Mouse (Mus musculus) lung, embryonic 15.5 days (tissue): ENCODE results near the gene Adamts4. TPM values are rescaled to one million over a fixed set of nuclear protein-coding genes. Genes with fewer than 3 reads are reported as not detected.
"Not testable (repeated sequence)": the region's sequence is repeated elsewhere in the genome, so short reads cannot be mapped to it uniquely, and the experiment has no call there.

Experiments
- ATAC-seq: fragments of 200-750 bp; cut with Nextera tagmentation; 2 replicates; pipeline ENCODE4 v1.8.0; 2017; ENCODE audit warnings: moderate number of reproducible peaks, borderline replicate concordance; ENCODE audit not compliant: low FRiP score, low TSS enrichment; ENCODE audit errors: extremely low read depth
- H3K27ac ChIP-seq: fragments of 300-500 bp; sonication (generic); 2 replicates; pipeline ENCODE4 v1.5.1; 2015; ENCODE audit warnings: moderate library complexity, mild to moderate bottlenecking, inconsistent platforms
- H3K27me3 ChIP-seq: fragments of 300-500 bp; sonication (generic); 2 replicates; pipeline ENCODE4 v1.6.1; 2015; ENCODE audit warnings: inconsistent platforms
- H3K36me3 ChIP-seq: fragments of 300-500 bp; sonication (generic); 2 replicates; pipeline ENCODE4 v1.6.1; 2015; ENCODE audit warnings: inconsistent platforms
- H3K4me1 ChIP-seq: fragments of 300-500 bp; sonication (generic); 2 replicates; pipeline ENCODE4 v1.6.1; 2015; ENCODE audit warnings: inconsistent platforms
- H3K4me2 ChIP-seq: fragments of 300-500 bp; sonication (generic); 2 replicates; pipeline ENCODE4 v1.6.1; 2015; ENCODE audit warnings: inconsistent platforms, mild to moderate bottlenecking, moderate library complexity
- H3K4me3 ChIP-seq: fragments of 300-500 bp; sonication (generic); 2 replicates; pipeline ENCODE4 v1.5.1; 2015; ENCODE audit warnings: mild to moderate bottlenecking, inconsistent platforms
- H3K9ac ChIP-seq: fragments of 300-500 bp; sonication (generic); 2 replicates; pipeline ENCODE4 v1.6.1; 2015; ENCODE audit warnings: inconsistent platforms
- H3K9me3 ChIP-seq: fragments of 300-500 bp; sonication (generic); 2 replicates; pipeline ENCODE4 v1.6.1; 2016; ENCODE audit warnings: inconsistent platforms
- WGBS: fragments of 180-500 bp; shearing (Covaris S2); methylation state at CpG from one replicate; pipeline ENCODE4 v1.1.7; 2015; 5-methylcytosine and 5-hydroxymethylcytosine counted together
- polyA plus RNA-seq: library from polyadenylated mRNA; unstranded; fragments of >200 nt; fragmentation: Nextera tagmentation; extraction: Ambion mirVana; gene quantifications from 2 replicates; pipeline ENCODE4 v1.2.1, GENCODE M21; 2015

Gene Adamts4
- polyA plus RNA-seq, 1 experiment from 2014 or later: 9.6 TPM

DNA sequence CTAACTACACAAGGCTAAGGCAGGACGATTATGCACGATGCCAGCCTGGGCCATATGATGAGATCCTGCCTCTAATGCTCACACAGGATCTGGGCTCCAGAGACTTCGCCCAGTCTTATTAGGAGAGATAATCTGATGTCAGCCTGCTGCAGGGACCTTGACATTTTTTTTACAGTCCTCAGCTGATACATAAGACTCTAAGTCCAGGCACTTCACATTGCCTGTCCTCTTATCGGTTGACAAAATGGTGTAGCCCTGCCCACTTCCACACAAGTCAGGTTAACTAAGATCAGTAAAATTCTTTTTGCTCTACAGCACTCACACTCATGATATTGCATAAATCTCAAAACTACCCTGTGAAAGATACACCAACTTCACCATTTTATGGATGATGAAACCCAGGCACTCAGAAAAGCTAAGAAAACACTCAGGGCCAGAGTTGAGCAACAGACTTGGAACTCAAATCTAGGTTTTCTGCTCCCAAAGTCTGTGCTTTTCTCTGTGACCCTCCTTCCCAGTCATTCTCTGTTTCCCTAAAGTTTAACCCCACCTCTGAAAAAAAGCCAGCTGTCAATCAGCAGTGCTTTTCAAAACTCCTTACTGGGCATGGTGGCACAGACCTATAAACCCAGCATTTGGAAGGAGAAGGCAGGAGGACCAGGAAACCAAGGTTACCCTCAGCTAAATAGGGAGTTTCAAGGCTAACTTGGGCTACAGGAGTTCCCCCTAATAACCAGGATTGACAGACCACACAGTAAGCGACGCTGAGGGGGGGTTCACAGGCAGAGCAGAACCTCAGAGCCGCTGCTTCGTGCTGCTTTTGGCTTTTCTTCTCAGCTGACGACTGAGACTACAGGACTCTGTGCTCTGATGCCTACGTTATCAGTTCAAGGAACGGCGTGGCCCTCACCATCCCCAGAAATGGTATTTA, 17.2 kb upstream of the Adamts4 start:
- H3K4me1 ChIP-seq: no peaks in the 10 kb centered on the region
- H3K27me3 ChIP-seq: no peaks in the 10 kb centered on the region
- no peak overlapping the region for H3K4me2 ChIP-seq
- 75% methylated on average over 12 of the region's 12 CpGs for WGBS
- H3K27ac ChIP-seq: peak overlapping the region; percentile 1; the same call in 1 of the 2 replicates
- peaks cover 44% of the 10 kb centered on the region for H3K36me3 ChIP-seq
- H3K9me3 ChIP-seq: no peaks in the 10 kb centered on the region
- no peak overlapping the region for H3K9ac ChIP-seq
- no peak overlapping the region for H3K4me3 ChIP-seq
- no peak for ATAC-seq

DNA sequence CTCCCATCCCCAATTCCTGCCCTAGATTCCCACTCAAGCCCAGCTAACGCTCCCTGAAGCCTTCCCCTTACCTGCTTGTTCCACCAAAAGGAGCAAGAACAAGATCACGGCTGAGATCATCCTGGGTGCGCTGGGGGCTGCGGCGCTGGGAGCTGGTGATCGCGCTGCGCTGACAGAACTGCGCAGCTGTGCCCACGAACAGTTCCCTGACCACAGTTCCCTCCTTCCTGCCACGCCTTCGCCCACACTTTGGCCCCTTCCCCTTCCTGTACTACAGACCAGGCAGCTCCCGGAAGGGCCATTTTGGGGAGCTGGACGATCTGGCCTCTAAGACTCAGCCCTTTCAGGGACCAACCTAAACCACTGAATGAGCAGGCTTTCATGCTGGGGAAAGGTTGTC, 16.1 kb upstream of the Adamts4 start, which contains the start of gene Fcer1g:
Gene Fcer1g (minus strand): TSS at position 240 of the 400 bp plus-strand sequence.
- H3K27me3 ChIP-seq: no peaks in the 10 kb centered on the region
- WGBS: 80% methylated on average over 14 of the region's 14 CpGs
- H3K4me3 ChIP-seq: no peak within 1 kb of the TSS
- H3K4me2 ChIP-seq: no peak within 1 kb of the TSS
- H3K27ac ChIP-seq: peak within 1 kb of the TSS; percentile 1; the same call in 1 of the 2 replicates
- peaks cover 54% of the 10 kb centered on the region for H3K36me3 ChIP-seq
- no peaks in the 10 kb centered on the region for H3K9me3 ChIP-seq
- no peak within 1 kb of the TSS for H3K9ac ChIP-seq
- no peak for ATAC-seq
- no peaks in the 10 kb centered on the region for H3K4me1 ChIP-seq

DNA sequence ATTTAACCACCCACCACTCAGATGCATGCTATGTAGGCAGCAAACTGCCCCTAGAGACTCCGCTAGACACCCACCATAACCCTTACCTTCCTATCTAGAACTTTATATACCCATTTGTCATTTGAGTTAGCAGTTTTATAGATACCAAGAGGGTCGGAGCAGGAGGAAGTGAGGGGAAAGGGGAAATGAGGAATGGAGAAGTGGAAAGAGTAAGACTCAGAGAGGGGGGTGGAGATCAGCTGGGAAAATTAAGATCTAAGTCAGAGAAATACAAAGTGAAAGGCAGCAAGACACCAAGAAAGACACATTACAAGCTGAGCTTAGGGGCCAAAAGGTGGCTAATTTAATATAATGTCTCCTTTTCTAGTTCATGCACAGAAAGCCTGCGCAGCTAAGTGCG, 15.7 kb upstream of the Adamts4 start:
- no peaks in the 10 kb centered on the region for H3K9me3 ChIP-seq
- 84% methylated on average over 4 of the region's 4 CpGs for WGBS
- H3K4me1 ChIP-seq: no peaks in the 10 kb centered on the region
- no peak overlapping the region for H3K4me3 ChIP-seq
- no peak for ATAC-seq
- H3K36me3 ChIP-seq: peaks cover 57% of the 10 kb centered on the region
- H3K27ac ChIP-seq: no peak overlapping the region
- H3K9ac ChIP-seq: no peak overlapping the region
- H3K4me2 ChIP-seq: no peak overlapping the region
- no peaks in the 10 kb centered on the region for H3K27me3 ChIP-seq

DNA sequence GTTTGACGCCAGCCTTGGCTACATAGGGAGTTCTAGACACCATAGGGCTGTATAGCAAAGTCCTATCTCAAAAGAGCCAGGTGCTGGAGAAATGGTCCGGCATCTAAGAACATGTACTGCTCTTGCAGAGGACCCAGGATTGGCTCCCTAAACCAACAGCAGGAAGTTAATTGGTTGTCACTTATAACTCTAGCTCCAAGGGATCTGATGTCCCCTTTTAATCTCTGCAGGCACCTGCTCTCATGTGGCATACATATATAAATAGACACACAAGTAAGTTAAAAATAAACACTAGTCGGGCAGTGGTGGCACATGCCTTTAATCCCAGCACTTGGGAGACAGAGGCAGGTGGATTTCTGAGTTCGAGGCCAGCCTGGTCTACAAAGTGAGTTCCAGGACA, 14.4 kb upstream of the Adamts4 start:
- H3K9ac ChIP-seq: no peak overlapping the region
- peaks cover 68% of the 10 kb centered on the region for H3K36me3 ChIP-seq
- no peak overlapping the region for H3K4me2 ChIP-seq
- H3K27ac ChIP-seq: no peak overlapping the region
- H3K9me3 ChIP-seq: no peaks in the 10 kb centered on the region
- WGBS: 77% methylated on average over 4 of the region's 4 CpGs
- no peak overlapping the region for H3K4me3 ChIP-seq
- no peak for ATAC-seq
- no peaks in the 10 kb centered on the region for H3K4me1 ChIP-seq
- no peaks in the 10 kb centered on the region for H3K27me3 ChIP-seq

DNA sequence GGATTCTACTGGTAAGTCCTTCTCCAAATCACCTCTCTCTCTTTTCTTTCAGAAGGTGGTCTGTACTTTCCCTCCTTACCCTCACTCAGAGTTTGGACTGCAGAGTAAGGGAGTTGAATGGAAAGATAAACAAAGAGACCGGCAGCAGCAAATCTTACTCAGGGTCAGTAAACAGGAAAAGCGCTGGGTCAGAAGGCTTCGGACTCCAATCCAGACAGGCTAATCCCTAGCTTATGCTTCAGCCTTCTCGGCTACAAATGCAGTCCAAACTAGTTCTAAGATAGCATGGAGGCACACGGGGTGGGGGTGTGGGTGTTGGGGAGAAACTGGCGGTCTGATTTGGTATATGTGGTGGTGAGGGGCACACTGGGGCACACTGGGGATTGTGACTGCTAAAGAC, 12.8 kb upstream of the Adamts4 start:
- H3K36me3 ChIP-seq: peaks cover 82% of the 10 kb centered on the region
- no peaks in the 10 kb centered on the region for H3K4me1 ChIP-seq
- H3K9ac ChIP-seq: no peak overlapping the region
- no peaks in the 10 kb centered on the region for H3K27me3 ChIP-seq
- no peaks in the 10 kb centered on the region for H3K9me3 ChIP-seq
- no peak for ATAC-seq
- no peak overlapping the region for H3K4me2 ChIP-seq
- H3K27ac ChIP-seq: no peak overlapping the region
- H3K4me3 ChIP-seq: no peak overlapping the region
- WGBS: 66% methylated on average over 6 of the region's 6 CpGs

DNA sequence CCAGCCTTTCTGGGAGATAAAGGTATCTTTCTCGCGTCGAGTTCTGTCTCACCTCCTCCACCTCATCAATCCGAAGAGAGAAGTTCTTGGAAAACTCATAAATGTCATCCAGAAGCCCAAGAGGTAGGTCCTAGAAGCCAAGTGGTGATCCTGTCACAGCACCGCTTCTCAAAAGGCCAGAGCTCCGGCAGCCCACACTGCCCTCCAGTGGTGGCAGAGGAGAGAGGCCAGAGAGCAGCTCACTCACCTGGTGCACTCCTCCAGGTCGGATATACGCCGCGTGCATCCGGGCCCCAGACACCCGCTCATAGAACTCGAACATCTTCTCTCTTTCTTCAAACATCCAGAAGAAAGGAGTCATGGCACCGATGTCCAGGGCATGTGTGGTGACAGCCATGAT, 11.8 kb upstream of the Adamts4 start:
- no peak overlapping the region for H3K9ac ChIP-seq
- no peak for ATAC-seq
- no peak overlapping the region for H3K4me3 ChIP-seq
- no peak overlapping the region for H3K27ac ChIP-seq
- no peak overlapping the region for H3K4me2 ChIP-seq
- H3K36me3 ChIP-seq: peaks cover 92% of the 10 kb centered on the region
- 67% methylated on average over 14 of the region's 14 CpGs for WGBS
- no peaks in the 10 kb centered on the region for H3K27me3 ChIP-seq
- H3K4me1 ChIP-seq: no peaks in the 10 kb centered on the region
- H3K9me3 ChIP-seq: no peaks in the 10 kb centered on the region

DNA sequence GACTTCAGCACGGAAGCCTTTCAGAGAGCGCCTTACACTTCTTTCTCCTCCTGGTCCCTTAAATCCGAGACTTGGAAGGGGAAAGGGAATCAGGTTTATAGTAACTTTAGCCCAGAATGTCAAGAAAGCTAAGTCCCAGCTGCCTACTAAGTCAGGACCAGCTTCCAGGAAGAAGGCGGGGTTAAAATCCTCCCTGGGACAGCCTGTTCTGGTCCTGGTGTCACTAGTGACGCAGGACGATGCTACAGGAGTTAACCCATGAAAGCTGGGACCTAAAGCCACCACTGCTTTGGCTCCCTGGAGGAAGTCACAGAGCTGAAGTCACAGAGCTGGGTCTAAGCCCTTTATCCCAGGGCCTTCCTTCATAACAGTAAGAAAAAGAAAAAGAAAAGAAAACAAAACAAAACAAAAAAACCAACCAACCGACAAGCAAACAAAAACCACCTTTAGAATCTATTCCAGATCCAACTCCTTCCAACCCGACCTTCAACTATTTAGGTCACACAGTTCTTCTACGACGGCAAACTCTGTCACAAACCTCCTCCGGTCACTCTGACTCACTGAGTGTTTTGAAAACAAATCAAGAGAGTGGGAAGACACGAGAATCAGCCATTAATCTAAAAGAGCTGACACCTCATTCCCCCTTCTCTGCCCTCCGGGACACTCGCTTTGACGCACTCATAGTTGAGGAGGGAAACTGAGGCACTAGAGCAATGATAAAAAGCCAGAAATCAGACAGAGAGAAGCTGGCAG, 10.1 kb upstream of the Adamts4 start:
- Histone ChIP-seq H3K4me3 (no peak overlapping the region), H3K4me1 (no peaks in the 10 kb centered on the region), H3K27me3 (no peaks in the 10 kb centered on the region), H3K36me3 (peaks cover 90% of the 10 kb centered on the region), H3K9me3 (no peaks in the 10 kb centered on the region), H3K9ac (no peak overlapping the region), H3K4me2 (no peak overlapping the region), H3K27ac (no peak overlapping the region)
- WGBS: 63% methylated on average over 15 of the region's 15 CpGs
- no peak for ATAC-seq

DNA sequence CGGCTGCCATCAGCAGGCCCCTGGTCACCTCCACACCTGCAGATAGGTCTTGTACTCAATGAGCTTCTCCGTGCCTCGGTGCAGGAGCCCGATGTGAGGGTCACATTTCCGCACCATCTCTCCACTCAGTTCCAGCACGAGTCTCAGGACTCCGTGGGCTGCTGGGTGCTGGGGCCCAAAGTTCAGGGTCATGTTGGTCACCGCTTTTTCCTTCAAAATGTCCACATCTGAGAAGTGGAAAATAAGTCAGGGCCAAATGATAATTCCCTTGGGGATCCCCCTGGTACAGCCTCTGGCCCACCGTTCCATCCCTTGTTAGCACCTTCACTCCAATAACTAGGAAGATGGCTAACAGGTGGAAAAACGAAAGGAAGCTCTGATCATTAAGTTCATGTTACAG, 9.3 kb upstream of the Adamts4 start:
- H3K9ac ChIP-seq: no peak overlapping the region
- H3K36me3 ChIP-seq: peaks cover 83% of the 10 kb centered on the region

DNA sequence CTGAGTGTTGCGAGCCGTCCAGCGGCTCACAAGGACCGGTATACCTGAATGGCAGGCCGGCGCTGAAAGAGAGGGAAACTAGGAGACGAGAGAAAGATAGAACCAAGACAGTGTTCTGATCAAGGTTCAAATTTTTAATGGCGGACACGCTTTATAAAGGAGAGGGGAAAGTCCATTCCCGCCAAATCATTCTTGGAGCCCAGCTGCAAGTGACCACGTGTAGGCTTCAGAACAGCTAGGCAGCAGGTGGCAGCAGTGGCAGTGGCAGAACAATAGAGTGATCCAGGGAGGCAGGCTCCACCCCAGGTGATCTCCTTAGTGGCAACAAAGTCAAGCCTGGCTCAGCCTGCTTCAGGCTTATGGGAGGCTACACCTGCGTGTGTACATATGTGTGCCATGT, 8.3 kb upstream of the Adamts4 start:
- H3K36me3 ChIP-seq: peaks cover 73% of the 10 kb centered on the region
- not testable (repeated sequence) for ATAC-seq
- 83% methylated on average over 12 of the region's 12 CpGs for WGBS

More for the DNA sequence above, 9.3 kb upstream of the Adamts4 start:
- no peak for ATAC-seq
- Histone ChIP-seq H3K9me3 (no peaks in the 10 kb centered on the region), H3K27me3 (no peaks in the 10 kb centered on the region), H3K4me3 (no peak overlapping the region), H3K4me1 (peaks cover 7% of the 10 kb centered on the region), H3K27ac (no peak overlapping the region), H3K4me2 (no peak overlapping the region)
- WGBS: 88% methylated on average over 10 of the region's 10 CpGs

DNA sequence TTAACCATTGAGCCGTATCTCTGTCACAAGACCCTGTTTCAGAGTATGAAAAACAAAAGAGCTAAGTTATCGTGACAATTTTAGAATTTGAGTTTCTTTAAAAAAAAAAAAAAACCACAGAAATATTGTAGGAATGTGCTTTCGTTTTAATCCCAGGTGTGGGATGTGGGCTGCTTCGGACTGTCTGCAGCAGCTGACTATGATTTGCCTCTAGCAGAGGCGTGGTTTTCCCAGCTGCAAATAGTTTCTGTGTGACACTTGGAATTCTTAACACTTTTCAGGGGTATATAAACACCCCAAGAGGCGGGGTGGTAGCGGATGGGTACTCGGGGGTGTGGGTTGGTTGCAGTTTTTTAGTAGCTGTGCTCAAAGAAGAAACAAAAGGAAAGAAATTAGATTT, 4.9 kb upstream of the Adamts4 start:
- WGBS: 76% methylated on average over 8 of the region's 8 CpGs
- H3K4me2 ChIP-seq: 0 out of 2 replicates have a peak overlapping the region, but pooled peaks have one; percentile 75
- no peak overlapping the region for H3K9ac ChIP-seq
- H3K27ac ChIP-seq: no peak overlapping the region
- no peak for ATAC-seq
- no peak overlapping the region for H3K4me3 ChIP-seq
- no peaks in the 10 kb centered on the region for H3K27me3 ChIP-seq
- H3K4me1 ChIP-seq: peaks cover 41% of the 10 kb centered on the region
- H3K9me3 ChIP-seq: no peaks in the 10 kb centered on the region
- peaks cover 42% of the 10 kb centered on the region for H3K36me3 ChIP-seq

More for the DNA sequence above, 8.3 kb upstream of the Adamts4 start:
- H3K4me2 ChIP-seq, H3K27me3 ChIP-seq, H3K9me3 ChIP-seq, H3K4me3 ChIP-seq, H3K9ac ChIP-seq, H3K27ac ChIP-seq: not testable (repeated sequence)
- H3K4me1 ChIP-seq: peaks cover 13% of the 10 kb centered on the region

DNA sequence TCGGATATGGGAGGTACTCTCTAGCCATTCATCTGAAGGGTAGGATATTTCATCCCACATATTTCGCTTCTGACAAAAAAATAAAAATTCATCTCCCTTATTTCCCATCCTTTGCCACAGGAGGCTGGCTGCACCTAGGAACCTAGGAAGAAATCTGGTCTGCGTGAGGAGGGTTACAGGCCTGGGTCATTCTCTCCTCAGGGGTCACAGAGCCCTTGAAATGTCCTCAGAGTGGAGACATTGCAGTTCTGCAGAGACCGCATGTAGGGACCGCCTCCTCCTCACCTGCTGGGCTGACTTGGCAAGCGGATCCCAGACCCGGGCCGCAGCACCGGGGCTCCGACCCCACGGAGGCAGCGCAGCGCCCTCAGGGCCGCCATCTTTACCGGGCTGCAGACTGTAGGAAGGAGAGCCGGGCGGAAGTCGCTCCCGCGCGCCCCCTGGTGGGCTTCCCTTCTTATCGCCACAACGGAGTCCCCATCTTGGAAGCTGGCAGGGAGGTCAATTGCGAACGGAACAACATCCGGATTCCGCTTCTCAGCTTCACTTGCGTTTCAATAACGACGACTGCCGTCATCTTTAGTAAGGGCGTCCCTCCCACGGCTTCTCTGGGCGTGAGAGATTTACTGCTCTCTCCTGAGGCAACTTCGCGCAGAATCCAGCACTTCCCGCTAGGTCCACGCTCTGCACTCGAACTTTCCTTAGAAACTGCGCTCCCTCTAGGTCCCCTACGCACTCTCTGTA, 3.3 kb upstream of the Adamts4 start:
- Histone ChIP-seq H3K4me2 (peak overlapping the region; percentile 75), H3K27me3 (0 out of 2 replicates have a peak, but pooled peaks cover 4% of the 10 kb centered on the region), H3K9me3 (no peaks in the 10 kb centered on the region), H3K27ac (peak overlapping the region; percentile 96), H3K36me3 (peaks cover 27% of the 10 kb centered on the region; the same call in 1 of the 2 replicates), H3K4me1 (peaks cover 56% of the 10 kb centered on the region), H3K9ac (peak overlapping the region; percentile 85), H3K4me3 (peak overlapping the region; percentile 84)
- ATAC-seq: peak; percentile 86
- WGBS: under 1% methylated on average over 41 of the region's 41 CpGs
